Mouse (Mus musculus) left cerebral cortex, adult 11 months (tissue): ENCODE results near the gene Tcirg1.
A peak's percentile ranks its signal among the peaks of the same experiment; 100 is the strongest.

ENCODE experiments used
- DNase-seq: peaks from one replicate; pipeline ENCODE4 v3.0.0; 2022; ENCODE audit warnings: low spot score

Gene Tcirg1

GRCm38 (mm10) chr19:3897557-3897956 is 9.4 kb downstream of the Tcirg1 start:
- DNase-seq = no peak

- DNase-seq = no peak
Measured at GRCm38 (mm10) chr19:3896208-3896607, 10.7 kb downstream of the Tcirg1 start.

GRCm38 (mm10) chr19:3895171-3895631 is 11.7 kb downstream of the Tcirg1 start:
- no peak for DNase-seq

- no peak for DNase-seq
Measured at GRCm38 (mm10) chr19:3894294-3894693, 12.6 kb downstream of the Tcirg1 start.

GRCm38 (mm10) chr19:3893545-3894116 is 13.3 kb downstream of the Tcirg1 start:
- no peak for DNase-seq

GRCm38 (mm10) chr19:3890181-3890580 is 16.8 kb downstream of the Tcirg1 start:
- no peak for DNase-seq

GRCm38 (mm10) chr19:3889096-3889495 is 17.8 kb downstream of the Tcirg1 start:
- no peak for DNase-seq

GRCm38 (mm10) chr19:3884325-3884990 is 22.5 kb downstream of the Tcirg1 start:
- DNase-seq = no peak

- no peak for DNase-seq
Measured at GRCm38 (mm10) chr19:3882214-3882613, 24.7 kb downstream of the Tcirg1 start.

GRCm38 (mm10) chr19:3880054-3880848 is 26.7 kb downstream of the Tcirg1 start:
- no peak for DNase-seq

GRCm38 (mm10) chr19:3875045-3875444 is 31.9 kb downstream of the Tcirg1 start:
- DNase-seq = no peak

- DNase-seq = no peak
Measured at GRCm38 (mm10) chr19:3872373-3872772, 34.6 kb downstream of the Tcirg1 start.

- no peak for DNase-seq
Measured at GRCm38 (mm10) chr19:3871468-3871867, 35.5 kb downstream of the Tcirg1 start.

GRCm38 (mm10) chr19:3868290-3868689 is 38.6 kb downstream of the Tcirg1 start:
- DNase-seq = no peak

GRCm38 (mm10) chr19:3864960-3865359 is 42.0 kb downstream of the Tcirg1 start:
- DNase-seq = no peak

GRCm38 (mm10) chr19:3862713-3863112 is 44.2 kb downstream of the Tcirg1 start:
- no peak for DNase-seq

- DNase-seq = no peak
Measured at GRCm38 (mm10) chr19:3857220-3857619, 49.7 kb downstream of the Tcirg1 start.

- no peak for DNase-seq
Measured at GRCm38 (mm10) chr19:3855601-3856000, 51.3 kb downstream of the Tcirg1 start.

- DNase-seq = no peak
Measured at GRCm38 (mm10) chr19:3855091-3855490, 51.8 kb downstream of the Tcirg1 start.

- no peak for DNase-seq
Measured at GRCm38 (mm10) chr19:3853891-3854290, 53.0 kb downstream of the Tcirg1 start.

- DNase-seq = no peak
Measured at GRCm38 (mm10) chr19:3853121-3853520, 53.8 kb downstream of the Tcirg1 start.

- peak; percentile 48 for DNase-seq
Measured at GRCm38 (mm10) chr19:3851979-3852681, 54.8 kb downstream of the Tcirg1 start.
